Mouse (Mus musculus) liver, embryonic 11.5 days (tissue): Measurements from ENCODE around the gene Clns1a. TPM values are rescaled to one million over a fixed set of nuclear protein-coding genes. Genes with fewer than 3 reads are reported as not detected.

Source experiments
- ATAC-seq: fragments of 200-750 bp; cut with Nextera tagmentation; replicated peaks from 2 replicates; pipeline ENCODE4 v1.8.0; 2017; ENCODE audit warnings: moderate number of reproducible peaks, mild to moderate bottlenecking, moderate TSS enrichment, moderate library complexity; ENCODE audit not compliant: low FRiP score
- DNase-seq: peaks from one replicate; pipeline ENCODE4 v3.0.0-alpha.2; 2017; ENCODE audit warnings: low spot score
- H3K27ac ChIP-seq: fragments of 300-500 bp; sonication (generic); 2 replicates; pipeline ENCODE4 v1.5.1; 2014; ENCODE audit warnings: mild to moderate bottlenecking, low read depth, low read length, control low read depth
- H3K27me3 ChIP-seq: fragments of 300-500 bp; sonication (generic); replicated peaks from 2 replicates; pipeline ENCODE4 v1.6.1; 2014; ENCODE audit warnings: low read length, mixed read lengths; ENCODE audit not compliant: control insufficient read depth, insufficient read depth
- H3K36me3 ChIP-seq: fragments of 300-500 bp; sonication (generic); 2 replicates; pipeline ENCODE4 v1.6.1; 2014; ENCODE audit warnings: mild to moderate bottlenecking, low read length, moderate library complexity, mixed read lengths; ENCODE audit not compliant: control insufficient read depth, insufficient read depth
- H3K4me1 ChIP-seq: fragments of 300-500 bp; sonication (generic); replicated peaks from 2 replicates; pipeline ENCODE4 v1.6.1; 2014; ENCODE audit warnings: low read length, mixed read lengths; ENCODE audit not compliant: control insufficient read depth, insufficient read depth
- H3K4me2 ChIP-seq: fragments of 300-500 bp; sonication (generic); 2 replicates; pipeline ENCODE4 v1.6.1; 2014; ENCODE audit warnings: mild to moderate bottlenecking, control low read depth, moderate library complexity
- H3K4me3 ChIP-seq: fragments of 300-500 bp; sonication (generic); 2 replicates; pipeline ENCODE4 v1.5.1; 2014; ENCODE audit warnings: low read depth, low read length, control low read depth
- H3K9ac ChIP-seq: fragments of 300-500 bp; sonication (generic); 2 replicates; pipeline ENCODE4 v1.6.1; 2014; ENCODE audit warnings: low read depth, low read length, control low read depth
- H3K9me3 ChIP-seq: fragments of 300-500 bp; sonication (generic); 2 replicates; pipeline ENCODE4 v1.6.1; 2016; ENCODE audit warnings: low read length, inconsistent platforms, mixed read lengths; ENCODE audit not compliant: control insufficient read depth
- WGBS: fragments of 180-500 bp; shearing (Covaris S2); extraction: QIAGEN DNeasy Blood & Tissue Kit; methylation state at CpG from one replicate; pipeline ENCODE4 v1.1.7; 2014; 5-methylcytosine and 5-hydroxymethylcytosine counted together
- polyA plus RNA-seq: library from polyadenylated mRNA; unstranded; fragments of >200 nt; fragmentation: Nextera tagmentation; extraction: Ambion mirVana; gene quantifications from 2 replicates; pipeline ENCODE4 v1.2.1, GENCODE M21; 2014

The Clns1a gene
- polyA plus RNA-seq, 1 experiment from 2014 or later = 187 TPM

DNA sequence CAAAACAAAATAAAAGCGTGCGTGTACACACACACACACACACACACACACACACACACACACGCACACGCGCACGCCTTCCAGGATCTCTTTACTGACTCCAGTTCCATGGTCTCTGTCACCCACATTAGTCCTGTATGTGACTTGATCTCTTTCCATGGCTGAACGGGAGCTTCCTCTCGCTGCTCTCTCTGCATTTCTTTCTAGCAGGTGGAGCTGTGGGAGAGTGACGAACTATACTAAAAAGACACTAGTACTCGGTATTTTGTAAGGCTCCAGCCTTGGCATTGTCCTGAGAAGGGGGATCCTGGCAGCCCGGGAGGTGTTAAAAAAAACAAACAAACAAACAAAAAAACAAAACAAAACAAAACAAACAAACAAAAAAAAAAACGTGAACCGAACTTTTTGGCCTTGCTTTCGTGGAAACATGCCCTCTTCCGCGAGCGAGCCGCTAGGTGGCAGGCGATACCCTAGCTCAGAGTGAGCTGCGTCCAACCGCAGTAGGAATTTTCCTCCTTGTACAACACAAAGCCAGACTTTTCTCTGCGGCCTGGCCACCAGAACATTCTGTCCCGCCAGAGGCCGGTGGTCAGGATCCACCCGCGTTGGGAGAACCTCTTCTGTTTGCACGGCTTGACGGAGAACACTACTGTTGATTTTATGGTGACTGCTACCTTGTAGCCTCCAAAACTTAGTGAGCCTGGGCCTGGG is 51.5 kb downstream of the Clns1a start:
- Histone ChIP-seq H3K27ac (peak overlapping the region; percentile 93), H3K36me3 (no peaks in the 10 kb centered on the region), H3K27me3 (no peaks in the 10 kb centered on the region), H3K4me3 (no peak overlapping the region; the same call in 1 of the 2 replicates), H3K4me1 (peaks cover 8% of the 10 kb centered on the region), H3K4me2 (peak overlapping the region; percentile 72), H3K9me3 (no peaks in the 10 kb centered on the region), H3K9ac (peak overlapping the region; percentile 54)
- 22% methylated on average over 28 of the region's 28 CpGs for WGBS
- ATAC-seq = peak; percentile 53; the same call in 1 of the 2 replicates
- DNase-seq = peak; percentile 77

DNA sequence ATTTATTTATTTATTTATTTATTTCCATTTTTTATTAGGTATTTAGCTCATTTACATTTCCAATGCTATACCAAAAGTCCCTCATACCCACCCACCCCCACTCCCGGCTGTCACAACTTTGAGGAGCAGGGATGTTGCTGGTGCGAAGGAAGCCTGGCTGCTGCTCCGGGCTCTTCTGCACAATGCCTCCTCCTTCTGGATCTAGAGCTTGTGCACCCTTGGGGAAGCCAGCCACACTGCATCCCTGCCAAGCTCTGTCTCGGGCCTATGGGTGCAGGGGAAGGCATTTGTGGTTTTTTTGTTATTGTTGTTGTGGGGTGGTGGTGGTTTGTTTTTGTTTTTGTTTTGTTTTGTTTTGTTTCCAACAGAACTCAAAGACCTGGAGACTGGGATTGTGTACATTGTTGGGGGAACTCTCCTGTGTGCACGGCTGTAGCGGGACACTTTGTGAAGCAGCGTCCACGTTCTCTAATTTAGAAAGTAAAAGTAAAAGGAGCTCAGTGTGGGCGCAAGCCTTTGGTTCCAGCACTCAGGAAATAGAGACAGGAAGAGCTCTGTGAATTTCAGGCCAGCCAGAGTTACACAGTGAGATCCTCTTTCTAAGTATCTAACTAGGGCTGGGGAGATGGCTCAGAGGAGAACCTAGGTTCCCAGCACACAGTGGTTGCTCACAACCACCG is 52.2 kb downstream of the Clns1a start:
- 42% methylated on average over 10 of the region's 10 CpGs for WGBS
- Histone ChIP-seq H3K4me2 (peak overlapping the region; percentile 72), H3K9ac (peak overlapping the region; percentile 57), H3K27me3 (no peaks in the 10 kb centered on the region), H3K4me1 (peaks cover 8% of the 10 kb centered on the region), H3K36me3 (no peaks in the 10 kb centered on the region), H3K9me3 (no peaks in the 10 kb centered on the region), H3K27ac (peak overlapping the region; percentile 73), H3K4me3 (peak overlapping the region; percentile 37)
- ATAC-seq = 0 out of 2 replicates have a peak, but pooled peaks have one; percentile 4
- DNase-seq = no peak

DNA sequence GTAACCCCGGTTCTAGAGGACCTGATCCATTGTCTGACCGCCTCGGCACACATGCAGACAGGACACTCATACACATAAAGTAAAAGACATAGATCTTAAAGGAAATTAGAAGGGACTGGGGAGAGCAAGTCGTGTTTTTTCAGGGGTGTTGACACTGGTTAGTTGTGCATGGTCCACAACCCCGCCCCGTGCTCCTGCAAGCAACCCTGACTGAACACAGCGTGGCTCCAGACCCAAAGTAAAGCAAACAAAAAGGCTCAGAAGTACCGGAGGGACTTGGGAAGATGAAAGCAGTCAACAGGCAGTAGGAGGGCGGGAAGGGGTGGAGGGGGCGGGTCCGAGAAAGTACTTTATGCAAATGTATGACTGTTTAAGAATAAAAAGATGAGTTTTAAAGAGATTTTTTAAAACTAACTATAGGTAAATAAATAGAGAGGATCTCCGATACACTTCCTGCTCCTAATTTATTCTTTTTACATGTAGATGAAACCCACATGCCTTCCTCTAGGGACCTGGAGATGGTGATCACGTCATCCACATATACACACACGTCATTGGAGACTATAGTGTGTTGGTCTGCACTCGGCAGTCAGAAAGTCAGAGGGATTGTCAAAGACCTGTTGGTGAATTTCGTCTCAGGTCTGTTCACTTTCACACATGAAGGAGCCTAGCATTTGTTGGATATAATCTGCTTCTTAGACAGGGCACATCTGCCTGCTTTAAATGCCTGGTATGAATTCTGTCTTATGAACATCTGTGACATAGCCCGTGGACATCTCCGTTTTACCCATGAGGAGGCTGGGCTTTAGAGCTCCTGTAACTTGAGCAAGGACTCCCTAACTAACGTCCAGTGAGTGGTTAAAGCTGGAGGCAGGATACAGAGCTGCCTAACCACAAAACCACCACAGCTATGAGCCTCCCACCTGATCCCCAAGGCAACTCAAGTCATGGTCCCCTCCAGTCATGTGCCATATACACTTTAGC is 53.1 kb downstream of the Clns1a start:
- WGBS = 27% methylated on average over 19 of the region's 19 CpGs
- H3K36me3 ChIP-seq = no peaks in the 10 kb centered on the region
- H3K4me3 ChIP-seq = peak overlapping the region; percentile 37
- no peaks in the 10 kb centered on the region for H3K27me3 ChIP-seq
- 0 out of 2 replicates have a peak, but pooled peaks have one; percentile 17 for ATAC-seq
- H3K9ac ChIP-seq = peak overlapping the region; percentile 57
- no peaks in the 10 kb centered on the region for H3K9me3 ChIP-seq
- peak overlapping the region; percentile 73 for H3K27ac ChIP-seq
- peak overlapping the region; percentile 72 for H3K4me2 ChIP-seq
- peak; percentile 51 for DNase-seq
- H3K4me1 ChIP-seq = peaks cover 8% of the 10 kb centered on the region

DNA sequence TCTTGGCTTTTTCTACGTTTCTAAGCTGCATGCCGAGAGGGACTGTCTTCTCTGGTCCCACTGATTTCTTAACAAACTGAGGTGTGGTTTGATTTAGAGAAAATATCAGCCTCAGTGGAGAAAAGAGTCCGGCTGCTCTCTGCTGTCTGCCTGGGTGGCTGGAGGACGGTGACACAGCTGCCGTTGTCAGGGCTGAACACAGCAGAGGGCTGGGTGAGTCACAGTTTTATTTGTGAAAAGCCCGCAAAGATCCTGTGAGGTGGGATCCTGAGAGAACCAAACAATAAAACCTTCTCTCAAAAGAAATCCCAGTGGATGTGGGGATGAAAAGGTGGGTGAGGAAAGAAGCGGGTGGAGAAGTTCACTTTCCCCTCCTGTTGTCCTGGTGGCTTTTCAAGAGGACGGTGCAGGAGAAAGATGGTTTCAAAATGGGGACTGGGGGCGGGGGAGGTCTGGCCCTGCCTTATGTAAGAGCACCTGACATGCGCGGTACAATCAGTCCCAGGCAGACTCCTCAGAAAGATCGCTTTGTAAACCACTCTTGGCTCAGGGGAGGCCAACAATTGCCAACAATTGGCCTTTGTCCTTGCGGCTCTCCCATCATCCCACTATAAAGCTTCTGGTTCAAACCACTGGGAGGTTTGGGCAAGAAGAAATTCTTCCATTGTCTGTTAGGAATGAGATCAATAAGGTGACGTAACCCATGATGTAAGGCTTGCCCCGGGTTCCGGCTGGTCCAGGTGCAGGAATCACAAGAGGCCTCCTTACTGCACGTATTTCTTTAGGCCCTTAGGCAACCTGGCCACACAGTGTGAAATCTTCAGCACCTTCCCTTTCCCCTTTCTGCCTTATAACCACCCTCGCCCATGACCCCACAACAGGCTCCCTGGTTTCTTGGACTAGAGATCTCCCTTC is 60.8 kb downstream of the Clns1a start:
- WGBS = 76% methylated on average over 18 of the region's 18 CpGs
- Histone ChIP-seq H3K27ac (no peak overlapping the region), H3K4me1 (no peaks in the 10 kb centered on the region), H3K4me3 (no peak overlapping the region), H3K9me3 (no peaks in the 10 kb centered on the region), H3K9ac (no peak overlapping the region), H3K36me3 (no peaks in the 10 kb centered on the region), H3K27me3 (no peaks in the 10 kb centered on the region), H3K4me2 (no peak overlapping the region)
- DNase-seq (no peak), ATAC-seq (no peak)

DNA sequence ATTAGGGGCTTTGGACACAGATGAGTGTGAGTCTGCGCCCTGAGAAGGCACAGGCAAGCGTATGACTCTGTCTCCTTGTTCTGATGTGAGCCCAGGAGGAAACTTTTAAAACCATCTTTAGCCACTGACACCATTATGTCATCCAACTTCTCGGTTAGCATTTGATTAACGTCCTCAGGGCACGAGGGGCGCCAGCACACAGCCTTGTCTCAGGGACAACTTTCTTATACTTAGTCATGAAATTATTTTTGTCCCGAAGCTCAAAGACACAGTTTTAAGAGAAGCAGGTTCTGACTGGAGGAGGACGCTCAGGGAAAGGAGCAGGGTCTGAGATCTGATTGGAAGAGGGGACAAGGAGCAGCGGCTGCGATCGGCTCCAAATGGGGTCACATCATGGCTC is 68.2 kb downstream of the Clns1a start:
- no peak overlapping the region for H3K4me3 ChIP-seq
- no peak overlapping the region for H3K27ac ChIP-seq
- DNase-seq (no peak), ATAC-seq (no peak)
- H3K9me3 ChIP-seq = no peaks in the 10 kb centered on the region
- H3K36me3 ChIP-seq = no peaks in the 10 kb centered on the region
- WGBS = 74% methylated on average over 11 of the region's 11 CpGs
- H3K4me1 ChIP-seq = 0 out of 2 replicates have a peak, but pooled peaks cover 5% of the 10 kb centered on the region
- no peak overlapping the region for H3K4me2 ChIP-seq
- H3K9ac ChIP-seq = no peak overlapping the region
- H3K27me3 ChIP-seq = no peaks in the 10 kb centered on the region

DNA sequence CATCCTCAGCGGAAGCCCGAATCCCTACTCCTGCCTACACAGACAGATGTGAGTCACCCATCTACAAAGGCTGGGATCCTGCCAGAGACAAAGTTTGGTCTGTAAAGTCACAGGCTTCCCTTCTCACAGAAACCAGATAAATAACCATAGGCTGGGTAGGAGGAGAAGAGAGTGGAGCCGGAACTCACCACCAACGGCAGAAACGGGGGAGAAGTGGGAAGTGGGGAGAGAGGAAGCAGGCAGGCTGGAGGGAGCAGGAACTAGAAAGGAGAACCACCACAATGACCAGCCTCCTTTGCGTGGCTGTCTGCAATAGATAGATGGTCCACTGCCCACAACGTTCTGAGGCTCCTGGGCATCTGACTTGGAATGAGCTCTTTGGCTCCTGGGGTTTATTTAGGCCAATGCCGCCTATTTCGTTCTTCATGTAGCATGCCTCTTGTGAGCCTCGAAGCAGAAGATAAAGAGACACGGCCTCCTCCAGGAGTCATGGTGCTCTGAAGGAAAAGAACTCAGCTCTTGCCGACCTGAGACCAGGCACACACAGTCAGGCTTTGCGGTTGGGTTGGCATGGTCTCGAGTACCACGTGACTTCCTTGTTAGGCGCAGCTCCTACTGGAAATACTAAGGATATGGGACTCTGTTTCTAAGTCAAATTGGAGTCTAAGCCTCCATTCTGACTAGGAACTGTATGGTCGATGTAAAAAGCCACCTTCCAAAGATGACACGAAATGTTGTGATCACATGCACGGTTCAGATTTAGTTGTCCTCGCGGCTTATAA is 68.9 kb downstream of the Clns1a start:
- Histone ChIP-seq H3K9ac (no peak overlapping the region), H3K36me3 (no peaks in the 10 kb centered on the region), H3K4me2 (no peak overlapping the region), H3K27ac (no peak overlapping the region), H3K4me3 (no peak overlapping the region), H3K27me3 (no peaks in the 10 kb centered on the region), H3K9me3 (no peaks in the 10 kb centered on the region), H3K4me1 (0 out of 2 replicates have a peak, but pooled peaks cover 5% of the 10 kb centered on the region)
- ATAC-seq (no peak), DNase-seq (no peak)
- WGBS = 65% methylated on average over 21 of the region's 21 CpGs

DNA sequence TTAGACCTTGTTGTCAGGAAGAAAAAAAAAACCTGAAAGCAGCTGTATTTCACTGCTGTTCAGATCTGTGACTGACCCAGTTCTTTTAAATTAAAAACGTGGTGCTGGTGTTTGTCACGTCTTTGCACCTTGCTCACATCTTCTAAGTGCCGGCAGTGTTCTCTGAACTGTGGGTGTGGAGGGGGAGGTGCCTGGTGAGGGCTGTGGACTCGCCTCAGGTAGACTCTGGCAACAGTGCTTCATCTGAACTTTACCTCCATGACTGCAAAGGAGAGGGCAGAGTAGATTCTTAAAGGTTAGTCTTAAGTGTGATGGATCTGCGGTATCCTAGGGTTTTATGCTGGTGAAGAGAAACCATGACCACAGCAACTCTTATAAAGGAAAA is 69.5 kb downstream of the Clns1a start:
- 0 out of 2 replicates have a peak, but pooled peaks cover 5% of the 10 kb centered on the region for H3K4me1 ChIP-seq
- H3K27me3 ChIP-seq = no peaks in the 10 kb centered on the region
- no peak for DNase-seq
- H3K9me3 ChIP-seq = no peaks in the 10 kb centered on the region
- ATAC-seq = no peak
- H3K27ac ChIP-seq = no peak overlapping the region
- 74% methylated on average over 5 of the region's 5 CpGs for WGBS
- H3K36me3 ChIP-seq = no peaks in the 10 kb centered on the region
- no peak overlapping the region for H3K4me2 ChIP-seq
- no peak overlapping the region for H3K9ac ChIP-seq
- no peak overlapping the region for H3K4me3 ChIP-seq
